Mouse (Mus musculus): ENCODE measurements around the gene Klf8.

GRCm38 (mm10) chrX:153282185-153282584 is 44.9 kb downstream of the Klf8 start:
- TF ChIP-seq CTCF (IDR thresholded peaks at IDR 0.05) (no peak), EP300 (IDR thresholded peaks at IDR 0.05) (no peak)
